Mouse (Mus musculus) c-Kit-negative CD71-positive TER-119-positive erythroid progenitor cells, embryonic 14.5 days (primary cell): ENCODE results near the gene 1700069L16Rik.
A peak's percentile ranks its signal among the peaks of the same experiment; 100 is the strongest.

Experiments
- DNase-seq: peaks from one replicate; pipeline ENCODE4 v3.0.0-alpha.2; 2013; ENCODE audit warnings: low read depth, low spot score

Gene 1700069L16Rik

DNA sequence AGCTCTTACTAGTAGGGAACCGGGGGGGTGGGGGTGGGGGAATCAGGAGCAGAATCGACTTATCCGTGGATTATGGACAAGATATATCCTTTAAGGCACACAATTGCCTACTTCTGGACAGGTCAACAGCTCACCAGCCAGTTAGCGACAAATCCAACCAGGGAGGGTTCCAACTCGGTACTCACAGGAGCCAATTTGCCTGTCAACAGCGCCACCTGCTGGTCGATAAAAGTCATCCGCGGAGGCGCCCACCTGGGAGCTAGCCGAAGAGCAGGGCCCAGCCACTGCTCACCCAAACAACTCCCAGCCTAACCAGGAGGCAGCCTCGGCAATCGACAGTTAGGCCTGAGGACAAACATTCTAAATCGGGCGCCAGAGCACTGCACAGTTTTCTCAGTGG is at the start of gene 1700069L16Rik:
TSS of gene 1700069L16Rik (minus strand) at position 327 of the 400 bp plus-strand sequence.
- DNase-seq: peak; percentile 48

DNA sequence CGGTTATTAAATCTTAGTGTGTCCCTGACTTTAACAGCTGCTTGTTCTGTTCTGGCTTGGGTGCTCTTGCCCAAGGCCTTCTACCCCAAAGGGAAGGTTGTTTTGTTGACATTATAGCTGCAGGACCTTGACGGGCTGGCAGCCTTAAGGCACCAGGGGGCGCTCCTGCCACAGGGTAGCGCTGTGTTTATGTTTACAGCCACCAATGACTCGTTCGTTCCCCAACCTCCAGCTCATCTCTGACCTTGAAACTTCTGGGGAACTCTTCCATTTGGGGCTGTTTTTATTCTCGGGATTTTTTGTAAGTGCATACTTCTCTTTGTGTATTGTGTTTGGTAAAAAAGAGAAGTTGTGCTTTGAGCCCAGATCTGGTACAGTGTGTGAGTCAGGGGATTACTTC is 49.1 kb upstream of the 1700069L16Rik start:
- DNase-seq: peak; percentile 83

DNA sequence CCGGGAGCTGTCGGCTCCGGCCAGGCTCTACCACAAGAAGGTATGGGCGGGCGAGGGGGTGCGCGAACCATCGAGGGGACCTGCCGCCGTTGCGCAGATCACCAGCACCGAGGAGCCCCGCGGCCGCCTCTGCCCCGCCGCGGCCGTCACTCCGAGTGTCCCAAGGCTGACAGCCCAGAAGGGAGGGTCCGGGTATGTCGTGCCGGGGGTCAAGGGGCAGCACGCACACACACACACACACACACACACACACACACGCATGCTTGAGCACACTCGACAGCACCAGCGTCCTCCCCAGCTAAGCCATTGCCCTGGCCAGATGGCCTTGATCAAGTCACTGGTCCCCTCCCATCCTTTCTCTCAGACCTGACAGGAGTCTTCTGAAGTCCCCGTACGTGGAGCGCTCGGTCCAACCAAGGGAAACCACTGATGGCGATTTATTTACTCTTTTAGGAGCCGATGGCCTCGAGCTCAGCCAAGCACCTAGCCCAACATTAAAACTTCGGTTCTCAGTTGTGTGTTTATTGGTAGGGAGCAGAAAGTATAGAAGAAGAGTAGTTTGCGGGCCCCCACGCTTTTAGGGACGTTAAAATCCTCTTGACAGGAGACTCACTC is 48.4 kb upstream of the 1700069L16Rik start:
- DNase-seq: peak; percentile 30

DNA sequence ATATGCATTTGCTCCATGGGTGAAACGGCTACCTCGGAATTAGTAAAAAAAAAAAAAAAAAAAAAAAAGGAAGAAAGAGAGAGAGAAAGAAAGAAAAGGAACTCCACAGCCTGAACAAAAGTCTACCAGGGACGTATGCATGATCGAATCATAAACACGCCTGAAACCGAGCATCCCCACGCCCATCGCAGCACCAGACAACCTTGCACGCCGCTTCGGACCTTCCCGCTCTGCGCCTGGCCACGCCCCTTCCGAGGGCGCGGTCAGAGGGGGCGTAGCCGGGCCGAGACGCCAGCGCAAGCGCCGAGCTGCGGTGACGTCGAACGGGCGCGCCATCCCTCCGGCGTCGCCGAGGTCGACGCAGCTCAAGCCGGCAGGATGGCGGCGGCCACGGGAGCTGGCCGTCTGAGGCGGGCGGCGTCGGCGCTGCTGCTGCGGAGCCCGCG is 47.9 kb upstream of the 1700069L16Rik start, which contains the start of the genes Sart3 and Iscu:
TSS of gene Sart3 (minus strand) at position 61 of the 446 bp plus-strand sequence.
TSS of gene Iscu (plus strand) at position 299 of the 446 bp plus-strand sequence.
- DNase-seq: peak; percentile 89

DNA sequence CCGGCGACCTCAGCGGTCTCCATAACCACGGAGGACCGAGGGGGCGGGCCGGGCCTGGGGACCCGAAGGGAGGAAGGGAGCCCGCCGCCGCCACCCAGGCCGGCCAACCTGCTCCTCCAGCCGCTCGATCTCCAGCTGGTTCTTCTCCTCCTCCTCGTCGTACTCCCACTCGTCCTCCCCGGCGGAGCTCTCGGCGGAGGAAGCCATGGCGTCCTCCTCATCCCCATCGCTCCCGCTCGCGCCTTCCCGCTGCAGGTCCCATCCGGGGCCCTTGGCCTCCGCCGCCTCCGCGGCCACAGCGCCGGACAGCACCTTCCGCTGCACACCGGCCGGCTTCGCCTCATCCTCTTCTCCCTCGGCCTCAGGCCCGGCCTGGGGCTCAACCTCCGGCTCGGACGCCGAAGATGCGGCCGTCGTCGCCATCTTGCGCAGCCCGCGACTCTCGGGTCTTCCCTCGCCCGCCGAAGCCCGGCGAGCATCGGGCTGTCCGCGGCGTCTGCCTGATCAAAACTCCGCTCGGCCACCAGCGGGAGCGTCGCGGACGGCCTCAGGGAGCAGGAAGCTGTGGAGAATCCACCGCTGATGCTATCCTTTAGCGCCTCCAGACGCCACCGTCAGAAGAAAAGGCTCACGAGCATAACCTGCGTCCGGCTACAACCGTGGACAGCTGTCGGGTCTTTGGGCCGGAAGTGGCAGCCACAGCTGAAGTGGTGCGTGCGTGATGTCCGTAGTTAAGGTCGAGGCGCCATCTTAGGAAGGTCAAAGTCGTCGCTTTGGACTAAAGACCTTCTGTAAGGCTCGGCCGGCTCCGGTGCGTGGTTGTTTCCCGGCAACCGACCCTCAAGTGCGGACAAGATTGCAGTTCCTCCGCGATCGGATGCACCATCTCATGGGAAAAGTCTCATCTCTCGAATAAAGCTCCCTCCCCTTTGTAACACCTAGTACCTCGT is 46.9 kb upstream of the 1700069L16Rik start:
- peak; percentile 87 for DNase-seq

DNA sequence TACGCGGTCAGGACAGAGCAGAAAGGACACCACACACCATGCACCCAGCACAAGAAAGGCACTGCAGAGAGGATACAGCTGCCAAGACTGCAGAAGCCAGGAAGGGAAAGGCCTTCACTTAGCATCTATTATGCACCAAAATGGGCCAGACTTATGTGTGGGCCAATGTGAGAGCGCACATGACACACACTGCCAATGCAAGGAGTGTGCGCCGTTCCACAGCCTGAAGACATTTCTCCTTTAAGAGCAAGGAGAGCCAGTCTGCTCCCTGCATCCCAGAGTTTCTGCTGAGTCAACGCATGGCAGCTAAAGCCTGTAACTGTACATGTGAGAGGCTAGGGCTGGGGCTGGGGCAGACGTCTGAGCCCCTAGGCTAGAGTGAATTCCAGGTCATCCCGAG is 44.2 kb upstream of the 1700069L16Rik start:
- no peak for DNase-seq

DNA sequence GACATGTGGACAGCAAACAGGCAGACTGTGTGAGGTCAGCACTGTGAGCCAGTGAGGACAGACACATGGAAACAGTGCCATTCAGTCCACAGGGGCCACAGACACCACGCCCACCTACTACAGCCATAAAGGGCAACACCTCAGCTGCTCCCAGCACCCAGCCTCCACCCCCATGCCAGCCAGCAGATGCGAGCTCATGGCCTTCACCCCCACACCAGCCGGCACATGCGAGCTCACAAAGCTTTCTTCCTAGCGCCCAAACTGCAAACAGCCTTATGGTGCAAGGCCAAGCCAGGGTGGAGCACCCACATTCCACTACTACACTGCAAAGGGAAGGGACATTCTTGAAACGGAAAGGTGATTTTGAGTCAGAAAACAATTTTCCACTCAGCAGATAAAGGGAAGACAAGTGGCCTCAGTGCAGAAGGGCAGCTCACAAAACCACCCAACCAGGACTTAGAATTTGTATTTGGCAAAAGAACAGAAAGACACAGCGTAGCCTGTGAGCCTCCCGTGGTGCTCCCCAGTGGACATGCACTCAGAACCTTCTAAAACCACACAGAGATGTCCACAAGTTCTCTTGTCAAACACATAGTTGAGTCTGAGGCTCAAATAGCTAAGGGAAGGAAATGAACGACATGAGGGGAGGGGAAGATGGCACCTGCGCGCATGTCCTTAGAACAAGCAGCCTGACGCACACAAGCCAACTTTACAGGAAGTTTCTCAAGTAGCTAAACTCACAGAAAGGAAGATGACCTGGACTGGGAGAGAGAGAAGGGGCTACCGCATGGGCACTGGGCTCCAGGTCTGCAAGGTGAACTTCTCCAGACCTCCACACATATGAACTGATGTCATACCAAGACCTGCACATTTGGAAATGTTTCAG is 41.3 kb upstream of the 1700069L16Rik start:
- no peak for DNase-seq

DNA sequence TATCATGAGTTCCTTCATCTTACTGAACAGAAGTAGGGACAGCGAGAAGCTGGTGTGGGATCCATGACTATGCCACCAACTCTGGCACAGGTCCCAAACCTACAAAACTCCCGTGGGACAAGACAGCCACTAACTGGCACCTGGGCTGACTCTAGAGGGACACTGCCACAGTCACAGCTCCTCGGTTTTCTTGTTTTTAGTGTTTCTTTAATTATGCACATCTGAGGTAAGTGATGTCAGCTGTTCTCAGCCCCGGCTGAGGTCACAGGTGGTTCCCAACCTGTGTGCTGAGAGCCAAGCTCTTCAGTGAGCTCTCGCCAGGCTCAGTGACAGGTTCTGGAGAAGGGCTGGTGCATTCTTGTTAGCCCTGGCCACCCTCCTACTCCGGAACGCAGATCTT is 39.9 kb upstream of the 1700069L16Rik start:
- DNase-seq: no peak

DNA sequence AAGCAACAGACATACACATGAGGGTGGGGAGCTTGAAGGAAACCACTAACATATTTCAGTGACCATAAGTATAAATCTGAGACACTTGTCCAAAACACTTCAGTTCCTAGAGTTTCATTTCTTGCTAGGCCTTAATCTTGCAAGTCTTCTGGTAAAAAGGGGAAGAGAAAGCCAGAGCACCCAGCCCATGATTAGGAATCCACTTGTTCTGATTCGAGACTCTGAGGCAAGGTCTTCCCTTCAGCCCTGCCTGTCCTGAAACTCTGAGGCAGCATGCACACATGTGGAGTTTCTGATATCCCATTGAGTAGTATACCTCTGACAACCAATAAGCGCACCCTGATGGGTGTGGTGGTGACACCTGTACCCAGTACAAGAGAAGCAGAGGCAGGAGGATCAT is 37.0 kb upstream of the 1700069L16Rik start:
- DNase-seq: no peak

DNA sequence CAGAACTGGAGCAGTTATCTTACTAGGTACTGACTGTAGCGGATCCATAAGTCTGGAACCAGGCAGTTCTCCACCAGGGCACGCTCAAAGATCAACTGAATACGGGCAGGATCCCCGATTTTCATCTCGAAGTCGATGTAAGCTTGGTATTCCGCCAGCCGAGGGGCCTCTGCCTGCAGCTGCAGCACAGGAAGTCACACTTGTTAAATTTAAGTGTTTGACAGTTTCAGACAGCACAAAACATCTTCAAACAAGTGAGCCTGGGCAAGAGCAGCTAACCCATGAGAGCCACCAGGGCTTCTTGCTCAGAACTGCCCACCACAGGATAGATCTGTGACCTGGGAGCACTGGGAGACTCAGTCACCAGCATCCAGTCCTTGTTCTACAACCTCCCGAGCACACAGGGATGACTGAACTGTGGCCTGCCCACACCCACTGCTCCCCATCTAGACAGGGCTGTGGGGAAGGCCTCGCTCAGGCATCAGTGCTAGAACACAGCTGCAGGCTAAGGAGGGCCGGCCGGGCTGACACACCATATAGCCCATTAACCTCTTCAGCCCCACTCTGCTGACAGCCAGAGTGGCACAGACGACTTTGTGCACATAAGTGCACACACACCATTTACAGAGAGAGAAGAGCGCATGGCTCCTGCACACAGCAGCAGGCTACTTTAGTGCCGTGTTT is 30.9 kb upstream of the 1700069L16Rik start:
- no peak for DNase-seq

DNA sequence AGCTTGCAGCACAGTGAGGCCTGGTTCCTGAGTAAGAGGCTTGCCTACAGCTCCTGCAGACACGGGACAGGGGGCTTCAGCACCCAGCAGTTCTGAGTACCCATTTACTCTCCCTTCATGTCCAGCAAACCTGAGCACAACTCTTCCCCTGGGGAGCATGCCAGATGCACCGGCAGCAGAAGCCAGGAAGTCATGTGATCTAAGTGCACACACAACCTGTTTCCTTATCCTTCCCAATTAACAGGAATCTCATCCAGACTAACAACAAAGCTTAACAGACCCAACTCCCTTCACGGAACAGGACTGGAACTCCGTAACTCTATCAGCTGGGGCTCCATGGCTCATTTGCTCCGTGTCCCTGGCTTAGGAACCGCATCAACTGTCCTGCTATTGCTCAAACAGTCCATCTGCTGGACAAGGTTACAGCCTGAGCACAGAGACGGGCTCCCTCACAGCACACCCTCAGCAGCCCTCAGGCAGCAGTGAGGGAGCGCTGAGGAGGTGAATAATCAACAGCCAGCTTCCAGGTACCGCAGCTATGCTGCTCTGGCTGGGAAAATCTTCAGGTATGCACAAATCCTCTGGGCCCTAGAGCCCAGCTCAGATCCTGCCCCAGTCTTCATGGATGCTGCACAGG is 27.1 kb upstream of the 1700069L16Rik start:
- no peak for DNase-seq

DNA sequence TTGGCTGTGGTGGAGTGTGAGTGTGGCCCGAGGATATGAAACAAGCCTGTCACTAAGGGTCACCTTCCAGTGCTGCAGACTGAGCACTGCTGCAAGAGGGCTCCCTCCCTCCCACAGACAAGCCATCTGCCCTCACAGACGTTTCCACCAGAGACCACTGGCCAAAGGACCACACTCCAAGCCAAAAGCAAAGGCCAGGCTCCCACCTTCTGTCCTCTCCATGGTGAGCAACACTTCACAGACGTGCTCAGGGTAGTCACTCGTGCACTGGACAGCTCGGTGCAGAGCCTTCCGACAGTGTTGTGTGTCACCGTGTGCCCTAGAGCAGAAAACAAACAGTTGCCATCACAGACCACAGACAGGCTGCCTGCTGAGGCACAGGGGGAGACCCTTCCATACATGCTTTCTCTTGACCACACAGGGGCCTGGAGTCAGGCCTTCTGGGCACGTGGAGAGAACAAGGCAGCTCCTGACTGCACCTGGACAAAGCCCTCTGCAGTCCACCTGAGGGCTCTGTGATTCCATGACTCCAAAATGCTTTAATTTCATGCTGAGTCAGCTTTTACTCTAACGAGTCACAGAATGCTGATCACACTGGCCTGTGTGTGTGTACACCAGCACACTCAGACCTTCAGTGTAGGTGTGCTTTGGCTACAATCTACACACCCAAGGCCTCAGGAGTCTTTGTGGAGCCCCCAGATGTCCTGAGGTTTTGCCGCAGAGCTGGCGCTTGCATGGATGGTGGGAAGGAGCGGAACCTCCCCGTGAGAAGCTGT is 24.2 kb upstream of the 1700069L16Rik start:
- no peak for DNase-seq

DNA sequence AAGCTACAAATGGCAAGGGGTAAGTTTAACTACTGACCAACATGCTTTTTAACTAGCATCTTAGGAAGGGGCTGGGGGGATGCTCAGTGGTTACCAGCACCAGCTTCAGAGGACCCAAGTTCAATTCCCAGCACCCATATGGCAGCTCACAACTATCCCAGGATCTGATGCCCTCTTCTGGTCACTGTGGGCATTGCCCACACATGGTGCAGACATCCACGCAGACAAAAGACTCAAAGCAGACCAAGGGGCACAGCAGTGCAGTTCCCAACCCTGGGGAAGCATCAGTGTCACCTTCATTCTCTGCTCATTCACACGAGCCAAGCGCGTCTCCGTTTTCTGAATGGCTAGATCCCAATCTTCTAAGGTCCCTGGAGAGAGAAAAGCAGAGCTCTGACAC is 23.1 kb upstream of the 1700069L16Rik start:
- no peak for DNase-seq

DNA sequence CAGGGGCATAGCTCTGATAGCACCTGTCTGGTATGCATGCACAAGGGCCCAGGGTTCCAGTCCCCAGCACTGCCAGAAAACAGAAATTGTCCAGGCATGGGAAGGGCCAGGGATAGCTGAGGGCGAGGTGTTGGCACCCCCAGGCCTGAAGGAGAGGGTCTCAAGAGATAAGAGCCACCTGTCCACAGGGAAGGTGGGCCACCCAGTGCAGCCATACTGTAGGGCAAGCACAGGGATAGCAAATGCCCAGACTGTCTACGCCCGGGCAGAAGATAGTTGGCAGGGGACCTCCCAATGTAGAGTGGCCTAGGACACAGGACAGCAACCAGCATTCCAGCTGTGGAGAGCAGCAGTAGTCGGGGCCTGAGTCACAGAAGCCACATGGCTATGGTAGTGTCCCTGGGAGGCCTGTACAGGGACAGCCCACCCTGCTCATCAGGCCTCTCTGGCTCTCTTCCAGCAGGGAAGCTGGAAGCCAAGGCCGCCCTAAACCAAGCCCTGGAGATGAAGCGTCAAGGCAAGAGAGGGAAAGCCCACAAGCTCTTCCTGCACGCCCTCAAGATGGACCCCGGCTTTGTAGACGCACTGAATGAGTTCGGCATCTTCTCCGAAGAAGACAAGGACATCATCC is 13.2 kb upstream of the 1700069L16Rik start:
- DNase-seq: no peak

DNA sequence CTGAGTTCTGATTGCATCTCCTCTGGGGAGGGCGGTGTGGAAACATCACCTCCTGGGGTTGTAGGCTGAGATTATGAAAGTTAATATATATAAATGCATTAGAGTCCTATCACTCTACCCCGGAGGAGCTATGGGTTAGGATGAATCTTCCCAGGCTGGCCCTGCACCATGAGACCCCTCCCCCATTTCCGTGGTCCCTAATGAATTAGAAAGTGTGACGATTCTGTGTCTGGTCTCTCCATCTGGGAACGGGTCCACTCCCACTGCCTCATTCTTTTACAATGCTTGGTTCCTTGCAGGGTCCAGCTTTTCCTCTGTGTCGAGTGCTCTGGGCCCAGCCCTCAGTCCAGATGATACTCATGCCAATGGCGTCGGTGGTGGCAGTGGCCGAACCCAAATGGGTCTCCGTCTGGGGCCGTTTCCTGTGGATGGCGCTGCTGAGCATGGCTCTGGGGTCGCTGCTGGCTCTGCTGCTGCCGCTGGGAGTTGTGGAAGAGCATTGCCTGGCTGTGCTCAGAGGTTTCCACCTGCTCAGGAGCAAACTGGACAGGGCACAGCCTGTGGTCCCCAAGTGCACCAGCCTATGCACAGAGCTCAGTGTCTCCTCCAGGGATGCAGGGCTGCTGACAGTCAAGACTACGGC is 12.1 kb upstream of the 1700069L16Rik start:
- DNase-seq: no peak

DNA sequence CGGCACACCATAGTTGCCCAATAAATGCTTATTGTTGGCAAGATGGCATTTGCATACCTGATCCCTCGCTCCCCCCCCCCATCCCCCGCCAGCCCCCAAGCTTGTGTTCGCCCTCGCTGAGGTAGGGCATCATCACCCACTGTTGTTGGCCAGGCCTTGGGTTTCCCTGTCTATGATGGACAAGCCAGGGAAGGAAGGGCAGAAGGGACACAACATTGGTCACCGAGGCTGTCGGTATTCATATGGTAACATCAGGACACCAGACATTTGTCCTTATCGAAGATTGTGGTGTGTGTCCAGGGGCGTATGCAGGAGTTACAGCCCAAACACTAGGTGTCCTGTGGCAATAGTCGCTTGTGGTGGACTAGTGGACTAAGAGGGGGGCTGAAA is 11.5 kb upstream of the 1700069L16Rik start:
- DNase-seq: no peak

DNA sequence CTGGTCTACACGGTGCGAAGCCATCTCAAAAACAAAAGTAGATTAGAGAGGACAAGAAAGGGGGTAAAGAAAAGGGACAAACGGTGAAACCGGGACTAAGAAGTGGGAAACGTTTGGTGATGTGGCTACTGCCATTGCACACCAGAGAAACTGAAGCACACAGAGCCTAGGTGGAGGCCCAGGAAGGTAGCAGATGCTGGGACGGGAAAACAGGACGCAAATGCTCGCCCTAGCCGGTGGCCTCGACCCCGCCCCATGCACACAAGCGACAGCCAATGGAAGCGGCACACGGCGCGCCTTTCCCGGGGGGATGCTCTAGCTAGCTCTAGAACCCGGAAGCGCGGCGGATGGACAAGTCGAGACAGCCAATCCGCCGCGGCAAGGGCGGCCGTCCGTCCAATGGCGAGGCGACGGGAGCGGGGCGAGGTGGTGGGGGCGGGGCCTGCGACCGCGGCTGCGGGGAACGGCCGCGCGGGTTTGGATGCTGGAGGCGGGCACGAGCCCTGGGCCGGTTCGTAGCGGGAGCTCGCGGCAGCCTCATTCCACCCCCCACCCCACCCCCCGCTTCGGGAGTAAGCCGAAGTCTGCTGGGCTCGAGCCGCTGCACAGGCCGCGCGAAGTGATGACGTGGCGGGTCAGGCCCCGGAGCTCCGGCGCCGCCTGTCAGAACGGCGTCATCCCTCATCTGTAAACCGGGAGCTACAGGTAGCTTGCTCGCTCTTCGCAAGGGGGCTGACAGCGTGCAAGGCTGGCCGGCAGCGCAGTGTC is 11.0 kb upstream of the 1700069L16Rik start, which contains the start of gene Ficd:
TSS of gene Ficd (plus strand) at position 459 of the 768 bp plus-strand sequence.
- peak; percentile 95 for DNase-seq

DNA sequence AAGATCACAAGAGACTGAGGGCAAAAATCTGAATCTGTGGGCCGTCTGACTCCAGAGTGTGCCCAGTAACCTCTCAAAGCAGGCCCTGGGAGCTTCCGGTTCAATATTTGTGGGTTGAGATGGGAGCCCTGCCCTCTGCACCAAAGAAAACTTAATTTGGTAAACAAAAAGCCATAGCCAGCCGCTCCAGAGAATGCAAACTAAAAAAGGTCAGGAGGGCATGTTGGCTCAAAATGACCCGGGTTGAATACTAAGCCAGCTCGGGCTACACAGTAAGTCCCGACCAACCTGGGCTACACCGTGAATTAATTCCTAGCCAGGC is 10.4 kb upstream of the 1700069L16Rik start:
- DNase-seq: no peak
